Mouse (Mus musculus): ENCODE measurements around the gene Nipa1. TPM values are rescaled to one million over a fixed set of nuclear protein-coding genes. Genes with fewer than 3 reads are reported as not detected.

Nipa1 gene
- total RNA-seq, 1 experiment = 5.5 TPM

GRCm38 (mm10) chr7:56052996-56053395 is 33.2 kb upstream of the Nipa1 start:
- peaks cover 4% of the 10 kb centered on the region in 2 experiments; a peak in 1 of 4 replicates for H3K4me1 ChIP-seq (ENCODE audit: control insufficient read depth in 2 of 2, insufficient read depth in 2 of 2, low read length in 2 of 2, poor library complexity in 1 of 2)
- H3K27ac ChIP-seq (ENCODE audit: insufficient read depth, low read depth, low read length, poor library complexity, severe bottlenecking) = no peak overlapping the region
- H3K9me3 ChIP-seq (ENCODE audit: control insufficient read depth, insufficient read depth, low read depth, low read length) = no peaks in the 10 kb centered on the region
- in situ Hi-C loops (cut with MboI; ENCODE audit: low sequenced_read_pairs in 2 of 2, unreplicated experiment in 2 of 2) = no loop called here
- DNase-seq (ENCODE audit: low read depth, low spot score) = no peak
- no peaks in the 10 kb centered on the region; the same call in 1 of the 2 replicates for H3K36me3 ChIP-seq (ENCODE audit: control insufficient read depth, insufficient read depth, low read length, poor library complexity, severe bottlenecking)
- no peak overlapping the region for H3K4me3 ChIP-seq (ENCODE audit: insufficient read depth in 1 of 2, low read depth in 1 of 2, low read length in 2 of 2, poor library complexity in 1 of 2, severe bottlenecking in 1 of 2)
- no peak for TF ChIP-seq ZNF384 (IDR thresholded peaks at IDR 0.05; ENCODE audit: low read depth, low read length)
- no peak for TF ChIP-seq MAFK (IDR thresholded peaks at IDR 0.05; ENCODE audit: insufficient read depth, low read depth, low read length)
- TF ChIP-seq ZC3H11A (IDR thresholded peaks at IDR 0.05; ENCODE audit: borderline replicate concordance, low read depth, low read length) = no peak
- no peak for TF ChIP-seq CHD2 (IDR thresholded peaks at IDR 0.05; ENCODE audit: low read depth, low read length)
- TF ChIP-seq HCFC1 (IDR thresholded peaks at IDR 0.05; ENCODE audit: borderline replicate concordance, insufficient read depth, low read length) = no peak
- H3K9ac ChIP-seq (ENCODE audit: insufficient read depth, low read depth, low read length, poor library complexity, severe bottlenecking) = no peak overlapping the region

GRCm38 (mm10) chr7:56050487-56050911 is 30.7 kb upstream of the Nipa1 start:
- peaks cover 4% of the 10 kb centered on the region in 2 experiments; a peak in 1 of 4 replicates for H3K4me1 ChIP-seq (ENCODE audit: control insufficient read depth in 2 of 2, insufficient read depth in 2 of 2, low read length in 2 of 2, poor library complexity in 1 of 2)
- H3K9ac ChIP-seq (ENCODE audit: insufficient read depth, low read depth, low read length, poor library complexity, severe bottlenecking) = peak overlapping the region; percentile 88
- peak overlapping the region; percentile 89 to 91 for H3K4me3 ChIP-seq (ENCODE audit: insufficient read depth in 1 of 2, low read depth in 1 of 2, low read length in 2 of 2, poor library complexity in 1 of 2, severe bottlenecking in 1 of 2)
- peak; percentile 12 for DNase-seq (ENCODE audit: low read depth, low spot score)
- no peak overlapping the region for H3K27ac ChIP-seq (ENCODE audit: insufficient read depth, low read depth, low read length, poor library complexity, severe bottlenecking)
- H3K36me3 ChIP-seq (ENCODE audit: control insufficient read depth, insufficient read depth, low read length, poor library complexity, severe bottlenecking) = no peaks in the 10 kb centered on the region; the same call in 1 of the 2 replicates
- TF ChIP-seq ZNF384 (IDR thresholded peaks at IDR 0.05; ENCODE audit: low read depth, low read length) = no peak
- TF ChIP-seq CHD2 (IDR thresholded peaks at IDR 0.05; ENCODE audit: low read depth, low read length) = no peak
- no peak for TF ChIP-seq HCFC1 (IDR thresholded peaks at IDR 0.05; ENCODE audit: borderline replicate concordance, insufficient read depth, low read length)
- no peak for TF ChIP-seq ZC3H11A (IDR thresholded peaks at IDR 0.05; ENCODE audit: borderline replicate concordance, low read depth, low read length)
- no peak for TF ChIP-seq MAFK (IDR thresholded peaks at IDR 0.05; ENCODE audit: insufficient read depth, low read depth, low read length)
- in situ Hi-C loops (cut with MboI; ENCODE audit: low sequenced_read_pairs in 2 of 2, unreplicated experiment in 2 of 2) = no loop called here
- no peaks in the 10 kb centered on the region for H3K9me3 ChIP-seq (ENCODE audit: control insufficient read depth, insufficient read depth, low read depth, low read length)

- Histone ChIP-seq H3K27ac (ENCODE audit: insufficient read depth, low read depth, low read length, poor library complexity, severe bottlenecking) (peak within 1 kb of the TSS; percentile 65), H3K9ac (ENCODE audit: insufficient read depth, low read depth, low read length, poor library complexity, severe bottlenecking) (peak within 1 kb of the TSS; percentile 88), H3K36me3 (ENCODE audit: control insufficient read depth, insufficient read depth, low read length, poor library complexity, severe bottlenecking) (no peaks in the 10 kb centered on the region; the same call in 1 of the 2 replicates), H3K9me3 (ENCODE audit: control insufficient read depth, insufficient read depth, low read depth, low read length) (no peaks in the 10 kb centered on the region), H3K4me1 (ENCODE audit: control insufficient read depth in 2 of 2, insufficient read depth in 2 of 2, low read length in 2 of 2, poor library complexity in 1 of 2) (peaks cover 4% of the 10 kb centered on the region in 2 experiments; a peak in 1 of 4 replicates), H3K4me3 (ENCODE audit: insufficient read depth in 1 of 2, low read depth in 1 of 2, low read length in 2 of 2, poor library complexity in 1 of 2, severe bottlenecking in 1 of 2) (peak within 1 kb of the TSS; percentile 89 to 91)
- peak; percentile 99 for DNase-seq (ENCODE audit: low read depth, low spot score)
- in situ Hi-C loops (cut with MboI; ENCODE audit: low sequenced_read_pairs in 2 of 2, unreplicated experiment in 2 of 2) = no loop called here
- peak; percentile 78 for TF ChIP-seq CHD2 (IDR thresholded peaks at IDR 0.05; ENCODE audit: low read depth, low read length)
- TF ChIP-seq MAFK (IDR thresholded peaks at IDR 0.05; ENCODE audit: insufficient read depth, low read depth, low read length) = no peak
- no peak for TF ChIP-seq ZNF384 (IDR thresholded peaks at IDR 0.05; ENCODE audit: low read depth, low read length)
Observed at GRCm38 (mm10) chr7:56049831-56050321, 30.1 kb upstream of the Nipa1 start, which contains the start of gene Herc2. Herc2 (plus strand) TSS chr7:56050196.

GRCm38 (mm10) chr7:56047178-56047577 is 27.4 kb upstream of the Nipa1 start:
- Histone ChIP-seq H3K4me1 (ENCODE audit: control insufficient read depth in 2 of 2, insufficient read depth in 2 of 2, low read length in 2 of 2, poor library complexity in 1 of 2) (peaks cover 4% of the 10 kb centered on the region in 2 experiments; a peak in 1 of 4 replicates), H3K36me3 (ENCODE audit: control insufficient read depth, insufficient read depth, low read length, poor library complexity, severe bottlenecking) (no peaks in the 10 kb centered on the region), H3K4me3 (ENCODE audit: insufficient read depth in 1 of 2, low read depth in 1 of 2, low read length in 2 of 2, poor library complexity in 1 of 2, severe bottlenecking in 1 of 2) (no peak overlapping the region), H3K9ac (ENCODE audit: insufficient read depth, low read depth, low read length, poor library complexity, severe bottlenecking) (no peak overlapping the region), H3K9me3 (ENCODE audit: control insufficient read depth, insufficient read depth, low read depth, low read length) (no peaks in the 10 kb centered on the region), H3K27ac (ENCODE audit: insufficient read depth, low read depth, low read length, poor library complexity, severe bottlenecking) (no peak overlapping the region)
- no peak for DNase-seq (ENCODE audit: low read depth, low spot score)
- in situ Hi-C loops (cut with MboI; ENCODE audit: low sequenced_read_pairs in 2 of 2, unreplicated experiment in 2 of 2) = no loop called here
- TF ChIP-seq ZC3H11A (IDR thresholded peaks at IDR 0.05; ENCODE audit: borderline replicate concordance, low read depth, low read length) = no peak
- no peak for TF ChIP-seq ZNF384 (IDR thresholded peaks at IDR 0.05; ENCODE audit: low read depth, low read length)

GRCm38 (mm10) chr7:56044267-56044629 is 24.5 kb upstream of the Nipa1 start:
- Histone ChIP-seq H3K4me1 (ENCODE audit: control insufficient read depth in 2 of 2, insufficient read depth in 2 of 2, low read length in 2 of 2, poor library complexity in 1 of 2) (0 out of 4 replicates have a peak, but pooled peaks cover 1 to 2% of the 10 kb centered on the region in 2 experiments), H3K36me3 (ENCODE audit: control insufficient read depth, insufficient read depth, low read length, poor library complexity, severe bottlenecking) (no peaks in the 10 kb centered on the region), H3K9me3 (ENCODE audit: control insufficient read depth, insufficient read depth, low read depth, low read length) (no peaks in the 10 kb centered on the region), H3K9ac (ENCODE audit: insufficient read depth, low read depth, low read length, poor library complexity, severe bottlenecking) (no peak overlapping the region), H3K27ac (ENCODE audit: insufficient read depth, low read depth, low read length, poor library complexity, severe bottlenecking) (no peak overlapping the region), H3K4me3 (ENCODE audit: insufficient read depth in 1 of 2, low read depth in 1 of 2, low read length in 2 of 2, poor library complexity in 1 of 2, severe bottlenecking in 1 of 2) (no peak overlapping the region)
- in situ Hi-C loops (cut with MboI; ENCODE audit: low sequenced_read_pairs in 2 of 2, unreplicated experiment in 2 of 2) = no loop called here
- DNase-seq (ENCODE audit: low read depth, low spot score) = no peak
- no peak for TF ChIP-seq CHD2 (IDR thresholded peaks at IDR 0.05; ENCODE audit: low read depth, low read length)
- TF ChIP-seq MAFK (IDR thresholded peaks at IDR 0.05; ENCODE audit: insufficient read depth, low read depth, low read length) = no peak
- no peak for TF ChIP-seq ZNF384 (IDR thresholded peaks at IDR 0.05; ENCODE audit: low read depth, low read length)
- TF ChIP-seq ZC3H11A (IDR thresholded peaks at IDR 0.05; ENCODE audit: borderline replicate concordance, low read depth, low read length) = no peak
- TF ChIP-seq HCFC1 (IDR thresholded peaks at IDR 0.05; ENCODE audit: borderline replicate concordance, insufficient read depth, low read length) = no peak
